Mouse (Mus musculus): Measurements from ENCODE around the gene Syt13. TPM values are rescaled to one million over a fixed set of nuclear protein-coding genes. Genes with fewer than 3 reads are reported as not detected.

Gene Syt13
- polyA plus RNA-seq, 1 experiment from 2014 or later = 8.9 TPM

GRCm38 (mm10) chr2:92892524-92892923 lies 22.4 kb upstream of the Syt13 start:
- 79% methylated on average over 4 of the region's 4 CpGs for WGBS
- ATAC-seq (ENCODE audit: low FRiP score, low read depth) = no peak
- Histone ChIP-seq H3K4me2 (replicated peaks) (no peak overlapping the region), H3K9ac (no peak overlapping the region), H3K4me3 (no peak overlapping the region), H3K27ac (no peak overlapping the region), H3K27me3 (no peaks in the 10 kb centered on the region), H3K36me3 (no peaks in the 10 kb centered on the region), H3K9me3 (no peaks in the 10 kb centered on the region), H3K4me1 (peaks cover 29% of the 10 kb centered on the region)

- H3K4me3 ChIP-seq = no peak overlapping the region
- no peaks in the 10 kb centered on the region for H3K36me3 ChIP-seq
- H3K4me2 ChIP-seq (replicated peaks) = no peak overlapping the region
- H3K9ac ChIP-seq = no peak overlapping the region
- no peak for ATAC-seq (ENCODE audit: low FRiP score, low read depth)
- H3K27me3 ChIP-seq = peaks cover 34% of the 10 kb centered on the region
- no peaks in the 10 kb centered on the region for H3K9me3 ChIP-seq
- 78% methylated on average over 13 of the region's 13 CpGs for WGBS
- H3K4me1 ChIP-seq = 0 out of 2 replicates have a peak, but pooled peaks cover 4% of the 10 kb centered on the region
- no peak overlapping the region for H3K27ac ChIP-seq
These were observed 11.2 kb upstream of the Syt13 start for GRCm38 (mm10) chr2:92903650-92904049.

- Histone ChIP-seq H3K4me1 (0 out of 2 replicates have a peak, but pooled peaks cover 4% of the 10 kb centered on the region), H3K9me3 (no peaks in the 10 kb centered on the region), H3K4me2 (replicated peaks) (no peak overlapping the region; the same call in 1 of the 2 replicates), H3K4me3 (no peak overlapping the region), H3K36me3 (no peaks in the 10 kb centered on the region), H3K27ac (no peak overlapping the region), H3K9ac (no peak overlapping the region), H3K27me3 (peaks cover 34% of the 10 kb centered on the region)
- ATAC-seq (ENCODE audit: low FRiP score, low read depth) = no peak
- 28% methylated on average over 8 of the region's 8 CpGs for WGBS
These were observed 10.5 kb upstream of the Syt13 start for GRCm38 (mm10) chr2:92904307-92904859.

- Histone ChIP-seq H3K4me2 (replicated peaks) (no peak overlapping the region), H3K9ac (no peak overlapping the region), H3K27me3 (peaks cover 43% of the 10 kb centered on the region), H3K4me1 (peaks cover 21% of the 10 kb centered on the region), H3K9me3 (no peaks in the 10 kb centered on the region), H3K4me3 (no peak overlapping the region), H3K27ac (no peak overlapping the region), H3K36me3 (no peaks in the 10 kb centered on the region)
- ATAC-seq (ENCODE audit: low FRiP score, low read depth) = no peak
- WGBS = 76% methylated on average over 4 of the region's 4 CpGs
These were observed 4.5 kb upstream of the Syt13 start for GRCm38 (mm10) chr2:92910371-92910770.

GRCm38 (mm10) chr2:92912312-92912711 lies 2.6 kb upstream of the Syt13 start:
- Histone ChIP-seq H3K27me3 (peaks cover 51% of the 10 kb centered on the region), H3K9me3 (no peaks in the 10 kb centered on the region), H3K27ac (no peak overlapping the region), H3K4me1 (peaks cover 39% of the 10 kb centered on the region), H3K9ac (no peak overlapping the region), H3K4me2 (replicated peaks) (no peak overlapping the region), H3K36me3 (no peaks in the 10 kb centered on the region), H3K4me3 (no peak overlapping the region)
- no peak for ATAC-seq (ENCODE audit: low FRiP score, low read depth)

GRCm38 (mm10) chr2:92913295-92913694 lies 1.6 kb upstream of the Syt13 start:
- Histone ChIP-seq H3K4me2 (replicated peaks) (no peak overlapping the region), H3K4me1 (peaks cover 48% of the 10 kb centered on the region), H3K27me3 (peaks cover 56% of the 10 kb centered on the region), H3K27ac (no peak overlapping the region), H3K4me3 (no peak overlapping the region), H3K9me3 (no peaks in the 10 kb centered on the region), H3K9ac (no peak overlapping the region; the same call in 1 of the 2 replicates), H3K36me3 (no peaks in the 10 kb centered on the region)
- ATAC-seq (ENCODE audit: low FRiP score, low read depth) = no peak
- WGBS = 12% methylated on average over 9 of the region's 9 CpGs

- H3K9me3 ChIP-seq = no peaks in the 10 kb centered on the region
- peaks cover 70% of the 10 kb centered on the region for H3K27me3 ChIP-seq
- H3K27ac ChIP-seq = no peak overlapping the region
- H3K4me3 ChIP-seq = peak overlapping the region; percentile 49
- peak overlapping the region; percentile 86 for H3K4me2 ChIP-seq (replicated peaks)
- 0 out of 2 replicates have a peak, but pooled peaks have one; percentile 26 for ATAC-seq (ENCODE audit: low FRiP score, low read depth)
- H3K9ac ChIP-seq = peak overlapping the region; percentile 70
- WGBS = 14% methylated on average over 8 of the region's 10 CpGs
- H3K4me1 ChIP-seq = peaks cover 53% of the 10 kb centered on the region
- H3K36me3 ChIP-seq = no peaks in the 10 kb centered on the region
These were observed 1.0 kb downstream of the Syt13 start for GRCm38 (mm10) chr2:92915659-92916631.

GRCm38 (mm10) chr2:92917405-92918142 lies 2.7 kb downstream of the Syt13 start:
- Histone ChIP-seq H3K27ac (no peak overlapping the region), H3K4me1 (peaks cover 53% of the 10 kb centered on the region), H3K9ac (no peak overlapping the region), H3K27me3 (peaks cover 74% of the 10 kb centered on the region), H3K36me3 (no peaks in the 10 kb centered on the region), H3K9me3 (no peaks in the 10 kb centered on the region), H3K4me2 (replicated peaks) (peak overlapping the region; percentile 25), H3K4me3 (no peak overlapping the region)
- ATAC-seq (ENCODE audit: low FRiP score, low read depth) = peak; percentile 52; the same call in 1 of the 2 replicates
- 26% methylated on average over 7 of the region's 7 CpGs for WGBS

- H3K9ac ChIP-seq = no peak overlapping the region
- no peak overlapping the region for H3K4me3 ChIP-seq
- H3K27me3 ChIP-seq = peaks cover 44% of the 10 kb centered on the region
- ATAC-seq (ENCODE audit: low FRiP score, low read depth) = no peak
- H3K4me2 ChIP-seq (replicated peaks) = no peak overlapping the region
- H3K36me3 ChIP-seq = no peaks in the 10 kb centered on the region
- no peaks in the 10 kb centered on the region for H3K9me3 ChIP-seq
- WGBS = 79% methylated on average over 4 of the region's 4 CpGs
- no peak overlapping the region for H3K27ac ChIP-seq
- peaks cover 33% of the 10 kb centered on the region for H3K4me1 ChIP-seq
These were observed 5.8 kb downstream of the Syt13 start for GRCm38 (mm10) chr2:92920709-92921108.

GRCm38 (mm10) chr2:92924677-92925259 lies 9.9 kb downstream of the Syt13 start:
- no peak overlapping the region for H3K27ac ChIP-seq

GRCm38 (mm10) chr2:92929696-92930095 lies 14.8 kb downstream of the Syt13 start:
- Histone ChIP-seq H3K4me1 (peaks cover 22% of the 10 kb centered on the region), H3K27me3 (no peaks in the 10 kb centered on the region; the same call in 1 of the 2 replicates), H3K36me3 (no peaks in the 10 kb centered on the region), H3K27ac (no peak overlapping the region), H3K4me2 (replicated peaks) (no peak overlapping the region), H3K9ac (no peak overlapping the region), H3K9me3 (no peaks in the 10 kb centered on the region), H3K4me3 (no peak overlapping the region)
- ATAC-seq (ENCODE audit: low FRiP score, low read depth) = no peak
- whole genome bisulfite sequencing = 82% methylated on average over 5 of the region's 5 CpGs

More at GRCm38 (mm10) chr2:92924677-92925259, 9.9 kb downstream of the Syt13 start:
- Histone ChIP-seq H3K9ac (no peak overlapping the region), H3K36me3 (no peaks in the 10 kb centered on the region), H3K27me3 (peaks cover 20% of the 10 kb centered on the region), H3K4me1 (peaks cover 6% of the 10 kb centered on the region; the same call in 1 of the 2 replicates), H3K9me3 (no peaks in the 10 kb centered on the region), H3K4me3 (no peak overlapping the region), H3K4me2 (replicated peaks) (no peak overlapping the region)
- ATAC-seq (ENCODE audit: low FRiP score, low read depth) = no peak
- WGBS = 57% methylated on average over 6 of the region's 6 CpGs
